Mouse (Mus musculus) Muller cell, postnatal 12 days (primary cell): Measurements from ENCODE around the gene Hoxd4.

ENCODE experiments used
- DNase-seq: peaks from one replicate; pipeline ENCODE4 v3.0.0-alpha.2; 2015; ENCODE audit errors: inconsistent ontology term

Gene Hoxd4

GRCm38 (mm10) chr2:74741252-74741978, 29.7 kb downstream of the Hoxd4 start:
- no peak for DNase-seq

GRCm38 (mm10) chr2:74741979-74742277, 30.2 kb downstream of the Hoxd4 start:
- DNase-seq, result no peak

DNA sequence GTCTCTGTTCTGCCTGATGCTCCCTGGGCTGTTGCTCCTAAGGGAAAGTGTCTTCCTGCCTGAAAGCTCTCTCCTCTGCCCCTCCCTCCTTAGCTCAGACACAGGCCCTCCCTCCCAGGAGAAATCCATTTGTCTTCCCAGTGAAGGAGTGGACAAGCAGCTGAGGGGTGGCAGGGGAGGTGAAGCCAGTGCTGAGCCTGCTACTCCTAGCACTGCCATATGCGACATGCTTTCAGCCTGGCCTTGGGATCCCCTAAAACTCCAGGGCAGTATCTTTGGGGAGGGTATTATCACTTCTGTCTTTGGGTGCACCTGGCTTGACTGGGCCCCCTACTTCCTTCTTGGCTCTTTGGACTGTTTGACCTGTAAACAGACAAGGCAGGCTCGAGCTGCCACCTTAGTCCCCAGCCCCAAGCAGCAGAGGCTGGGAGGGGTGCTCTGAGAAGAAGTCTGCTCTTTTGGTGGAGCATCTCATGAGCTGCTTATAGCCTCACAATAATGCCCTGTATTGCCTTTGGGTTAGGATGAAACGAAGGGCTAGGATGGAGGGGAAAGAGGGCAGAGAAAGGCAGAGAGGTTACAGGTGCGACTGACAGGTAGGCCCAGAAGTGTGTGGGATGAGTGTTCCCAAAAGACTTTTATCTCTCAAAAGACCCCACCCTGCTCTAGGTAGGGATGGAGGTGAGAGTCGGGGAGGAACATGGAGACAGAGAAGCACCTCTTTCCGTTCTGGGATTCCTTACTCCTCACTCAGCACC, 34.0 kb downstream of the Hoxd4 start:
- no peak for DNase-seq

DNA sequence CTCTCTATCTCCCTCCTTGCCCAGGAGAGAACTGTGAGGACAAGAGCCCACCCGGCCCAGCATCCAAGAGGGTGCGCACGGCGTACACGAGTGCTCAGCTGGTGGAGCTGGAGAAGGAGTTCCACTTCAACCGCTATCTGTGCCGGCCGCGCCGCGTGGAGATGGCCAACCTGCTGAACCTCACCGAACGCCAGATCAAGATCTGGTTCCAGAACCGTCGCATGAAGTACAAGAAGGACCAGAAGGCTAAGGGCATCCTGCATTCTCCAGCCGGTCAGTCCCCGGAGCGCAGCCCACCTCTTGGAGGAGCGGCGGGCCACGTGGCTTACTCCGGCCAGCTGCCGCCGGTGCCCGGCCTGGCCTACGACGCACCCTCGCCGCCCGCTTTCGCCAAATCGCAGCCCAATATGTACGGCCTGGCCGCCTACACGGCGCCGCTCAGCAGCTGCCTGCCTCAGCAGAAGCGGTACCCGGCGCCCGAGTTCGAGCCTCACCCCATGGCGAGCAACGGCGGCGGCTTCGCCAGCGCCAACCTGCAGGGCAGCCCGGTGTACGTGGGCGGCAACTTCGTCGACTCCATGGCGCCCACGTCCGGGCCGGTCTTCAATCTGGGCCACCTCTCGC, 34.7 kb downstream of the Hoxd4 start:
- DNase-seq, result no peak

- no peak for DNase-seq
Observed at GRCm38 (mm10) chr2:74747006-74747405, 35.3 kb downstream of the Hoxd4 start.

- DNase-seq, result no peak
Observed at GRCm38 (mm10) chr2:74747661-74748141, 36.0 kb downstream of the Hoxd4 start.

- no peak for DNase-seq
Observed at GRCm38 (mm10) chr2:74748436-74748995, 36.8 kb downstream of the Hoxd4 start.

DNA sequence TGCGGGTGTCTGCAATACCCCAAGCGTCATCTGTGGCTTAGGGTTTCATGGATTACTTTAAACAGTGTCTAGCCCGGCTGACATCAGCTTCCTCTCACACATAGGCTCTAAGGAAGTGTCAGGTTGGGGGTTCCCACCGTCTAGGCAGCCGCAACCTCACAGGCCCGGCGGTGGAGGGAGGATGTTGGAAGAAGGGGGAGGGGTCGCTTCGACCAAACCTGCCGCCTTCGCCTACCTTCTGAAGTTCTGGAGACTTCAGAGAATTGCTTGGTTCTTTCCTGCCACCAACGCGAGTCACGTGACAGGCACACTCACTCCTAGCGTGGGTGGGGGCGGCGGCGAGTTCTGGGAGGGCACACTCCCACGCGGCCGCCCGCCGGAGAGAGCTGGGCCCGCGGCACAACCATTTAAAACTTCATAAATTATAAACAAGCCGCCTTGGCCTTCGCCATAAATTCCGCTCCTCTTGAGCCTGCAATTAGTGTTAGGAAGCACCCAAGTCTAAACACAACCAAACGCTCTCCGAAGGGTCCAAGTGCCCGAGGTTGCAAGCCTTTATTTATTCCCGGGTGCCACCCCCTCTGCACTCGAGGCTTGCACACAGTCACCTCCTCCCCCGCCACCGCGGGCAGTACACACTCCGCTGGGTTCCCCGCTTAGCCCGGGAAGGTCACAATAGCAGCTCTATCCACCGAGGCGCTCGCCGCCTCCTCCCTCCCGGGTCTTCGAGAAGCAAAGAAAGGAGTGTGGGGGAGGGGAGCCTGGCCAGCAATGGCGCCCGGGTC, 37.8 kb downstream of the Hoxd4 start:
- DNase-seq, result no peak

DNA sequence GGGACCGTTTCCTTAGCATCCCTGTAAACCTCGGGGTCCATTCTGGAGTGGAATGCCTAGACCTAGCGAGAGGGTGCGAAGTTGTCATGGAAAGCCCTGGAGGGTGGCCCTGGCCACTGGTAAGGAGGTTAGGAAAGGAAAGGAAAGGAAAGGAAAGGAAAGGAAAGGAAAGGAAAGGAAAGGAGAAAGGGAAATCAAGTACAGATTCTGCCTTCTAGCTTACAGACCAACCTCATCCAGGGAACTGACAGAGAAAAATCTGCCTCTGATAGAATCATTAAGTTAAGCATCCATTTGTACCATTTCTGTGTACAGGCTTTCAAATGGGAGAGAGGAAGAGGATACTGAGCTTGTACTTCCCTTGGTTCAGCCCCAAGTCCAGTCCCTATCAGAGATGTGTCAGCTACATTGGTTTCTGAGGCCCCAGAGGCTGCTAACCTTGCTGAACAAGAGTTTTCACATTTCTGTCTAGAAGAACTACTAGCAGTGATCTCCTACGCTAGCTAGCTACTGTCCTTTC, 39.1 kb downstream of the Hoxd4 start:
- DNase-seq, result no peak

GRCm38 (mm10) chr2:74751861-74752260, 40.1 kb downstream of the Hoxd4 start:
- DNase-seq, result no peak

GRCm38 (mm10) chr2:74752431-74753174, 40.9 kb downstream of the Hoxd4 start:
- no peak for DNase-seq

DNA sequence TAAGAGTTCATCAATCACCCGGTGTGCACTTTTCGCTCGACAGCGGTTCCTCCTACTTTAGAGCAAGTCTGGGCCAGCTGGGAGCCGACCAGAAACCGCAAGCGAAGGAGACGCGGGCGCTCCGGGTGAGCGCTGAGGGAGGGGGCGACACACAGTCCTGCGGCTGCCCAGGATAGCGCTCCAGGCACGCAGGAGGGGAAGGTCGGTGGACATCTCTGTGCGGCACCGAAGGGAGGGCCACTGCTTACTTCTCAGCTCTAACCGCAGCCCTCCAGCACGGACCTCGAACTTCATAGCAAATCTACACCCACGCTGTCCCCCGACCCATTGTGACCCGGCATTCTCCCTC, 41.4 kb downstream of the Hoxd4 start:
- no peak for DNase-seq

GRCm38 (mm10) chr2:74753711-74754110, 42.0 kb downstream of the Hoxd4 start:
- DNase-seq, result no peak

GRCm38 (mm10) chr2:74760146-74760545, 48.4 kb downstream of the Hoxd4 start:
- no peak for DNase-seq

- no peak for DNase-seq
Observed at GRCm38 (mm10) chr2:74761941-74762340, 50.2 kb downstream of the Hoxd4 start.

DNA sequence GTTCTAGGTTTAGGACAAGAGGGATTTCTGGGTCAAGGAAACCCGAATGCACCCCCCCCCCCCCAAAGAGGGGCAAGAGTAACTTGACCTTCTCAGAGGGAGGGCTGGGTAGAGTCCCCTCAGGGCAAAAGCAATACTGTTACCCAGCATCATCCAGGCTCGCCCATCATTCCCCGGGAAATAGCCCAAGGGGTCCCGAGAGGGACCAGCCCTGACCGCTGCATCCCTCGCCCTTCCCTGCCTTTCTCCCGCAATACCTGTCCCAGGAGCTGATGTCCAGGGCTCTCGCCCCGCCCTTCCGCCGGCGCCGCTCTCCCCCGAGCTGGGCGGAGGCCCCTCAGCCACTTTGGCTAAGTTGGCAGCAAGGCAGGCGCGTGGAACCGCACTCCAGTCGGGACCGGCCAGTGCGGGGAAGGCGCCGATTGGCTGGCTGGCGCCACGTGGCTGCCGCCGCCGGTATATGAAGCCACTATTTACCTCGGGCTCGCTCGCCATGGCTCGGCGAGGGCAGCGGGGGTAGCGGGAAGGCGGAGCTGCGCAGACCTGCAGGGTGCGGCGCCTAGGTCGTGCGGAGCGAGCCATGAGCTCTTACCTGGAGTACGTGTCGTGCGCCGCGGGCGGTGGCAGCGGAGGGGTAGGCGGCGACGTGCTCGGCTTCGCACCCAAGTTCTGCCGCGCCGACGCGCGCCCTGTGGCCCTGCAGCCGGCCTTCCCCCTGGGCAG, 51.0 kb downstream of the Hoxd4 start, which contains the start of gene Hoxd1:
Hoxd1 (plus strand) TSS at position 459 of the 723 bp plus-strand sequence.
- no peak for DNase-seq

GRCm38 (mm10) chr2:74763245-74763735, 51.6 kb downstream of the Hoxd4 start:
- DNase-seq, result no peak

DNA sequence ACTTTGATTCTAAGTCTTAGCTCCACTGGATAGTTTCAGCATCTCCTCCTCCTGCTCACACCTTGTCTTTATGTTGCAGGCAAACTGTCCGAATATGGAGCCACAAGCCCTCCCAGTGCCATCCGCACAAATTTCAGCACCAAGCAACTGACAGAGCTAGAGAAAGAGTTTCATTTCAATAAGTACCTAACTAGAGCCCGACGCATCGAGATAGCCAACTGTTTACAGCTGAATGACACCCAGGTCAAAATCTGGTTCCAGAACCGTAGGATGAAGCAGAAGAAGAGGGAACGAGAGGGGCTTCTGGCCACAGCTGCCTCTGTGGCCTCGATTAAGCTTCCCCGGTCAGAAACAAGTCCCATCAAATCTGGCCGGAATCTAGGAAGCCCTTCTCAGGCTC, 52.2 kb downstream of the Hoxd4 start:
- no peak for DNase-seq

GRCm38 (mm10) chr2:74774359-74774758, 62.6 kb downstream of the Hoxd4 start:
- DNase-seq, result no peak
